Mouse (Mus musculus) spleen, adult 2 months (tissue): ENCODE measurements at regions not wholly inside any gene's neighbourhood (a gene's known extent, or its start where the extent isn't known, plus 50 kb on each side); places are given as distances from the start of the nearest gene placed in this dataset.

Experiments used
- CTCF ChIP-seq: fragments of 200-500 bp; IDR thresholded peaks from 2 replicates; pipeline ENCODE4 v1.5.1; 2011; ENCODE audit warnings: mild to moderate bottlenecking, inconsistent platforms; ENCODE audit not compliant: insufficient read depth, insufficient read length, insufficient replicate concordance; ENCODE audit errors: extremely low read depth
- POLR2A ChIP-seq: fragments of 200-500 bp; IDR thresholded peaks from 2 replicates; pipeline ENCODE4 v1.6.1; 2011; ENCODE audit warnings: low read depth, low read length, inconsistent platforms

- no peak for TF ChIP-seq POLR2A
- no peak for TF ChIP-seq CTCF
Measured at GRCm38 (mm10) chr4:56654327-56654726, 85.5 kb upstream of the Gm26657 start.
